Mouse (Mus musculus) CD4-positive, CD25-positive, alpha-beta regulatory T cell, adult 9 weeks (primary cell): Measurements from ENCODE around the gene Abcg8. TPM values are rescaled to one million over a fixed set of nuclear protein-coding genes. Genes with fewer than 3 reads are reported as not detected.

Experiments used
- polyA plus RNA-seq: library from polyadenylated mRNA; unstranded; fragments of 100-300 nt; shearing (Covaris generic); gene quantifications from one replicate; pipeline ENCODE4 v1.2.1, GENCODE M21; 2017

Abcg8 gene
- polyA plus RNA-seq, result not detected

GRCm38 (mm10) chr17:84675951-84676366 lies at the start of gene Abcg8:
TSS of gene Abcg8 (plus strand) at chr17:84676302.

GRCm38 (mm10) chr17:84682734-84683717 lies 6.9 kb downstream of the Abcg8 start, which contains the start of gene Abcg5:
TSS of gene Abcg5 (minus strand) at chr17:84683011.

Other genes with a start within 250 kb of the Abcg8 start
- 116 TPM for gene Thada, start 210.1 kb upstream of the Abcg8 start, polyA plus RNA-seq
- gene Plekhh2, start 164.4 kb upstream of the Abcg8 start, polyA plus RNA-seq, result not detected
- gene Dync2li1, start 49.8 kb upstream of the Abcg8 start, polyA plus RNA-seq, result 2.6 TPM
- not detected for gene Abcg5, start 6.7 kb downstream of the Abcg8 start, polyA plus RNA-seq
- 11.0 TPM for gene Lrpprc, start 114.5 kb downstream of the Abcg8 start, polyA plus RNA-seq